Mouse (Mus musculus): ENCODE results near the gene Dnmt3c. TPM values are rescaled to one million over a fixed set of nuclear protein-coding genes. Genes with fewer than 3 reads are reported as not detected.

The Dnmt3c gene
- polyA plus RNA-seq, 1 experiment from 2014 or later, result not detected

- no peak overlapping the region for H3K9ac ChIP-seq (ENCODE audit: low read depth, low read length)
- 77% methylated on average over 4 of the region's 4 CpGs for WGBS
- DNase-seq (ENCODE audit: low spot score) (no peak), ATAC-seq (replicated peaks; ENCODE audit: low FRiP score, low read depth) (no peak)
- no peak overlapping the region for H3K4me3 ChIP-seq (replicated peaks; ENCODE audit: low read depth, low read length)
- no peaks in the 10 kb centered on the region for H3K36me3 ChIP-seq (ENCODE audit: insufficient read depth, low read length)
- no peak overlapping the region for H3K27ac ChIP-seq
- no peak overlapping the region for H3K4me2 ChIP-seq (ENCODE audit: low read length)
- no peaks in the 10 kb centered on the region for H3K27me3 ChIP-seq (ENCODE audit: insufficient read depth, low read length)
- H3K4me1 ChIP-seq (replicated peaks; ENCODE audit: insufficient read depth, low read length), result no peaks in the 10 kb centered on the region
- no peak for TF ChIP-seq CTCF (IDR thresholded peaks at IDR 0.05; ENCODE audit: low read depth)
- H3K9me3 ChIP-seq (replicated peaks; ENCODE audit: low read length), result no peaks in the 10 kb centered on the region
Observed at GRCm38 (mm10) chr2:153734033-153734432, 37.6 kb downstream of the Dnmt3c start.

GRCm38 (mm10) chr2:153740500-153741436, 44.3 kb downstream of the Dnmt3c start, which contains the start of gene Mapre1:
Gene Mapre1 (plus strand): TSS chr2:153741274.
- Histone ChIP-seq H3K4me2 (ENCODE audit: low read length) (peak within 1 kb of the TSS; percentile 65), H3K27me3 (ENCODE audit: insufficient read depth, low read length) (no peaks in the 10 kb centered on the region), H3K9ac (ENCODE audit: low read depth, low read length) (peak within 1 kb of the TSS; percentile 89), H3K27ac (peak within 1 kb of the TSS; percentile 89), H3K36me3 (ENCODE audit: insufficient read depth, low read length) (no peaks in the 10 kb centered on the region), H3K4me1 (replicated peaks; ENCODE audit: insufficient read depth, low read length) (peaks cover 13% of the 10 kb centered on the region), H3K9me3 (replicated peaks; ENCODE audit: low read length) (no peaks in the 10 kb centered on the region), H3K4me3 (replicated peaks; ENCODE audit: low read depth, low read length) (peak within 1 kb of the TSS; percentile 70)
- 11% methylated on average over 58 of the region's 58 CpGs for WGBS
- no peak for TF ChIP-seq CTCF (IDR thresholded peaks at IDR 0.05; ENCODE audit: low read depth)
- DNase-seq (ENCODE audit: low spot score), result peak; percentile 99
- peak; percentile 98 for ATAC-seq (replicated peaks; ENCODE audit: low FRiP score, low read depth)

GRCm38 (mm10) chr2:153741437-153742065, 45.1 kb downstream of the Dnmt3c start:
- peak; percentile 79 for DNase-seq (ENCODE audit: low spot score)
- H3K4me3 ChIP-seq (replicated peaks; ENCODE audit: low read depth, low read length), result peak overlapping the region; percentile 70
- H3K9ac ChIP-seq (ENCODE audit: low read depth, low read length), result peak overlapping the region; percentile 89
- H3K27me3 ChIP-seq (ENCODE audit: insufficient read depth, low read length), result no peaks in the 10 kb centered on the region
- H3K9me3 ChIP-seq (replicated peaks; ENCODE audit: low read length), result no peaks in the 10 kb centered on the region
- H3K27ac ChIP-seq, result peak overlapping the region; percentile 89
- H3K36me3 ChIP-seq (ENCODE audit: insufficient read depth, low read length), result no peaks in the 10 kb centered on the region
- 1% methylated on average over 55 of the region's 56 CpGs for WGBS
- no peak for TF ChIP-seq CTCF (IDR thresholded peaks at IDR 0.05; ENCODE audit: low read depth)
- ATAC-seq (replicated peaks; ENCODE audit: low FRiP score, low read depth), result peak; percentile 89
- H3K4me2 ChIP-seq (ENCODE audit: low read length), result peak overlapping the region; percentile 65
- peaks cover 13% of the 10 kb centered on the region for H3K4me1 ChIP-seq (replicated peaks; ENCODE audit: insufficient read depth, low read length)

DNA sequence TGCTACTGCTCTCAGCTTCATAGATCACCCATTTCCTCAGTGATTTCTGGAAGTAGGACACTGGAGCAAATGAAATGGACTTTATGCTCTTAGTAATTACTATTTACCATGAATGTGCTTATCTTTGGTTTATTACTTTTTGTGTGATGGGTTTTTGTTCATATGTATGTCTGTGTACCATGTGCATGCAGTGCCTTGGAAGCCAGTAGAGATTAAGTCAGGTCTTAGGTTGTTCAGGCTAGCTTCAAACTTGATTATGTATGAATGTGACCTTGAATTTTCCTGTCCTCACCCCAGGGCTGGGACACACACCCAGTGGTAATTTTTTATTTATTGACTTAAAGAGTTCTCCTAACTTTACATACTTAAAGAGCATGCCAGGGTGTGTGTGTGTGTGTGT, 51.5 kb downstream of the Dnmt3c start:
- ATAC-seq (replicated peaks; ENCODE audit: low FRiP score, low read depth), result no peak
- no peak overlapping the region for H3K27ac ChIP-seq
- no peak for TF ChIP-seq CTCF (IDR thresholded peaks at IDR 0.05; ENCODE audit: low read depth)

GRCm38 (mm10) chr2:153750363-153750762, 53.9 kb downstream of the Dnmt3c start:
- Histone ChIP-seq H3K4me3 (replicated peaks; ENCODE audit: low read depth, low read length) (no peak overlapping the region), H3K27ac (no peak overlapping the region; the same call in 1 of the 2 replicates), H3K4me1 (replicated peaks; ENCODE audit: insufficient read depth, low read length) (no peaks in the 10 kb centered on the region), H3K36me3 (ENCODE audit: insufficient read depth, low read length) (0 out of 2 replicates have a peak, but pooled peaks cover 10% of the 10 kb centered on the region), H3K4me2 (ENCODE audit: low read length) (no peak overlapping the region), H3K27me3 (ENCODE audit: insufficient read depth, low read length) (no peaks in the 10 kb centered on the region), H3K9ac (ENCODE audit: low read depth, low read length) (no peak overlapping the region), H3K9me3 (replicated peaks; ENCODE audit: low read length) (no peaks in the 10 kb centered on the region)
- DNase-seq (ENCODE audit: low spot score) (no peak), ATAC-seq (replicated peaks; ENCODE audit: low FRiP score, low read depth) (no peak)
- WGBS, result 75% methylated on average over 2 of the region's 2 CpGs
- no peak for TF ChIP-seq CTCF (IDR thresholded peaks at IDR 0.05; ENCODE audit: low read depth)

More for the DNA sequence above, 51.5 kb downstream of the Dnmt3c start:
- H3K4me2 ChIP-seq (ENCODE audit: low read length), result no peak overlapping the region
- no peaks in the 10 kb centered on the region for H3K9me3 ChIP-seq (replicated peaks; ENCODE audit: low read length)
- H3K4me3 ChIP-seq (replicated peaks; ENCODE audit: low read depth, low read length), result no peak overlapping the region
- H3K36me3 ChIP-seq (ENCODE audit: insufficient read depth, low read length), result 0 out of 2 replicates have a peak, but pooled peaks cover 10% of the 10 kb centered on the region
- H3K4me1 ChIP-seq (replicated peaks; ENCODE audit: insufficient read depth, low read length), result peaks cover 5% of the 10 kb centered on the region; the same call in 1 of the 2 replicates
- H3K27me3 ChIP-seq (ENCODE audit: insufficient read depth, low read length), result no peaks in the 10 kb centered on the region
- H3K9ac ChIP-seq (ENCODE audit: low read depth, low read length), result no peak overlapping the region
- DNase-seq (ENCODE audit: low spot score), result no peak

DNA sequence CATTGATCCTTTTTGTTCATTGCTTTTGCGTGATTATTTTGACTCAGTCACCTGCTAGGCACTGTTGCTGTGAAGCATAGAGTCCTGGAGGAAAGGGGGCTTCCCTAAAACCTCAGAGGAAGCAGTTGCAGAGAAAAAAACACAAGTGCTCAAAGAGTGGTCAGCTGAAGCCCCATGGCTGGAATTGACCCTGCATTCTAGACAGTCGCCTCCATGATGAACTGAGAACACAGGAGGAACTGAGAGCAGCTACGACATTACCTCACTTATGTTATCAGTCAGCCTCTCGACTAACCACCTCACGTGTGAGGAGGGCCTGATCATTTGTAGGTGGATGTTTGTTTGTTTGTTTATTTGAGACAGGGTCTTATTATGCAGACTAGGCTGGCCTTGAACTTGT, 65.7 kb downstream of the Dnmt3c start:
- Histone ChIP-seq H3K4me1 (replicated peaks; ENCODE audit: insufficient read depth, low read length) (no peaks in the 10 kb centered on the region), H3K36me3 (ENCODE audit: insufficient read depth, low read length) (peaks cover 79% of the 10 kb centered on the region), H3K9ac (ENCODE audit: low read depth, low read length) (no peak overlapping the region), H3K27ac (no peak overlapping the region), H3K4me3 (replicated peaks; ENCODE audit: low read depth, low read length) (no peak overlapping the region), H3K4me2 (ENCODE audit: low read length) (no peak overlapping the region), H3K9me3 (replicated peaks; ENCODE audit: low read length) (no peaks in the 10 kb centered on the region), H3K27me3 (ENCODE audit: insufficient read depth, low read length) (no peaks in the 10 kb centered on the region)
- 91% methylated on average over 5 of the region's 5 CpGs for WGBS
- no peak for DNase-seq (ENCODE audit: low spot score)
- TF ChIP-seq CTCF (IDR thresholded peaks at IDR 0.05; ENCODE audit: low read depth), result no peak
- no peak for ATAC-seq (replicated peaks; ENCODE audit: low FRiP score, low read depth)

All from kidney, postnatal 0 days (tissue).